Mouse (Mus musculus) liver, postnatal 0 days (tissue): Measurements from ENCODE around the gene Spi1. TPM values are rescaled to one million over a fixed set of nuclear protein-coding genes. Genes with fewer than 3 reads are reported as not detected.

Experiments used
- ATAC-seq: fragments of 200-750 bp; cut with Nextera tagmentation; 2 replicates; pipeline ENCODE4 v1.8.0; 2017; ENCODE audit warnings: mild to moderate bottlenecking, moderate library complexity
- DNase-seq: peaks from one replicate; pipeline ENCODE4 v3.0.0-alpha.2; 2016
- H3K27ac ChIP-seq: fragments of 300-500 bp; sonication (generic); 2 replicates; pipeline ENCODE4 v1.5.1; 2014; ENCODE audit warnings: antibody characterized with exemption, moderate library complexity, mild to moderate bottlenecking, low read depth
- H3K27me3 ChIP-seq: fragments of 300-500 bp; sonication (generic); 2 replicates; pipeline ENCODE4 v1.6.1; 2014; ENCODE audit warnings: low read length, control low read depth, mixed read lengths; ENCODE audit not compliant: insufficient read depth
- H3K36me3 ChIP-seq: fragments of 300-500 bp; sonication (generic); replicated peaks from 2 replicates; pipeline ENCODE4 v1.6.1; 2014; ENCODE audit warnings: mild to moderate bottlenecking, control low read depth, low read length, moderate library complexity, mixed read lengths; ENCODE audit not compliant: insufficient read depth
- H3K4me1 ChIP-seq: fragments of 300-500 bp; sonication (generic); 2 replicates; pipeline ENCODE4 v1.6.1; 2014; ENCODE audit warnings: antibody characterized with exemption, mild to moderate bottlenecking, control low read depth; ENCODE audit not compliant: insufficient read depth
- H3K4me2 ChIP-seq: fragments of 300-500 bp; sonication (generic); 2 replicates; pipeline ENCODE4 v1.6.1; 2014; ENCODE audit warnings: low read depth, mild to moderate bottlenecking, low read length, moderate library complexity, mixed read lengths
- H3K4me3 ChIP-seq: fragments of 300-500 bp; sonication (generic); 2 replicates; pipeline ENCODE4 v1.5.1; 2014; ENCODE audit warnings: low read depth, low read length
- H3K9ac ChIP-seq: fragments of 300-500 bp; sonication (generic); replicated peaks from 2 replicates; pipeline ENCODE4 v1.6.1; 2014; ENCODE audit warnings: mild to moderate bottlenecking, moderate library complexity
- H3K9me3 ChIP-seq: fragments of 300-500 bp; sonication (generic); 2 replicates; pipeline ENCODE4 v1.6.1; 2016; ENCODE audit warnings: mild to moderate bottlenecking, control low read depth, low read length, mixed read lengths
- CTCF ChIP-seq: sonication (generic); IDR thresholded peaks from 2 replicates; pipeline ENCODE4 v1.5.1; 2016; ENCODE audit warnings: antibody characterized with exemption, low read depth
- EP300 ChIP-seq: IDR thresholded peaks from 2 replicates; pipeline ENCODE4 v1.6.1; 2016; ENCODE audit warnings: antibody characterized with exemption, low read depth, mild to moderate bottlenecking
- WGBS: fragments of 180-500 bp; shearing (Covaris S2); extraction: QIAGEN DNeasy Blood & Tissue Kit; methylation state at CpG from one replicate; pipeline ENCODE4 v1.1.7; 2014; ENCODE audit not compliant: insufficient replicate concordance; 5-methylcytosine and 5-hydroxymethylcytosine counted together
- polyA plus RNA-seq: library from polyadenylated mRNA; unstranded; fragments of >200 nt; fragmentation: Nextera tagmentation; extraction: Ambion mirVana; gene quantifications from 2 replicates; pipeline ENCODE4 v1.2.1, GENCODE M21; 2015

Gene Spi1
- polyA plus RNA-seq, 1 experiment from 2014 or later = 31.7 TPM

- H3K36me3 ChIP-seq = no peaks in the 10 kb centered on the region
Measured at GRCm38 (mm10) chr2:91121497-91121896, 39.3 kb downstream of the Spi1 start.

DNA sequence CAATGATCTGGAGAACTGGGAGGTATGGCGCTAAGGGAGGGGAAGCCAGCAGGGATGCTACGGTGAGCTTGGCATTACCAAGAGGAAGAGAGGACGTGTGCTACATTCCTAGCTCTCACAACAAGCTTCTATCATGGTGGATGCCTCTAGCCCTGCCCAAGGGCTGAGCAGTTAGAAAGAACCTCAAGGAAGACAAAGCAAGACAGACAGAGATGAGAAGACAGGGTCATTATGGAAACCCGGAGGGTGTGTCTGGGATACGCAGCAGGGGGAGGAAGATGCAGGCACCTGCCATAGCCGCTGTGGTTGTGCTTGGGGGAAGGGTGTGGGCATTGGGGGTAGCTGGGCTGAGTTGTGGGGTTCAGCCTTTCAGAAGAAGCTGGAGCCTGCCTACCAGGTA is 41.3 kb downstream of the Spi1 start:
- WGBS = 82% methylated on average over 6 of the region's 6 CpGs
- no peak overlapping the region for H3K4me3 ChIP-seq
- TF ChIP-seq EP300 = no peak
- no peak for TF ChIP-seq CTCF

More at GRCm38 (mm10) chr2:91121497-91121896, 39.3 kb downstream of the Spi1 start:
- Histone ChIP-seq H3K4me2 (no peak overlapping the region), H3K27ac (no peak overlapping the region), H3K4me3 (no peak overlapping the region), H3K9ac (no peak overlapping the region), H3K27me3 (no peaks in the 10 kb centered on the region), H3K9me3 (no peaks in the 10 kb centered on the region), H3K4me1 (no peaks in the 10 kb centered on the region)
- 71% methylated on average over 8 of the region's 8 CpGs for WGBS
- ATAC-seq (no peak), DNase-seq (no peak)
- no peak for TF ChIP-seq CTCF
- no peak for TF ChIP-seq EP300

GRCm38 (mm10) chr2:91125101-91125500 is 42.9 kb downstream of the Spi1 start:
- H3K9me3 ChIP-seq = no peaks in the 10 kb centered on the region
- H3K4me2 ChIP-seq = no peak overlapping the region
- H3K27ac ChIP-seq = no peak overlapping the region
- no peak overlapping the region for H3K4me3 ChIP-seq
- H3K4me1 ChIP-seq = no peaks in the 10 kb centered on the region
- no peak overlapping the region for H3K9ac ChIP-seq
- 76% methylated on average over 10 of the region's 10 CpGs for WGBS
- DNase-seq (no peak), ATAC-seq (no peak)
- H3K27me3 ChIP-seq = no peaks in the 10 kb centered on the region
- H3K36me3 ChIP-seq = no peaks in the 10 kb centered on the region
- TF ChIP-seq CTCF (no peak), EP300 (no peak)

More for the DNA sequence above, 41.3 kb downstream of the Spi1 start:
- Histone ChIP-seq H3K27ac (no peak overlapping the region), H3K4me1 (no peaks in the 10 kb centered on the region), H3K4me2 (no peak overlapping the region), H3K9me3 (no peaks in the 10 kb centered on the region), H3K9ac (no peak overlapping the region), H3K36me3 (no peaks in the 10 kb centered on the region), H3K27me3 (no peaks in the 10 kb centered on the region)
- DNase-seq (no peak), ATAC-seq (no peak)

DNA sequence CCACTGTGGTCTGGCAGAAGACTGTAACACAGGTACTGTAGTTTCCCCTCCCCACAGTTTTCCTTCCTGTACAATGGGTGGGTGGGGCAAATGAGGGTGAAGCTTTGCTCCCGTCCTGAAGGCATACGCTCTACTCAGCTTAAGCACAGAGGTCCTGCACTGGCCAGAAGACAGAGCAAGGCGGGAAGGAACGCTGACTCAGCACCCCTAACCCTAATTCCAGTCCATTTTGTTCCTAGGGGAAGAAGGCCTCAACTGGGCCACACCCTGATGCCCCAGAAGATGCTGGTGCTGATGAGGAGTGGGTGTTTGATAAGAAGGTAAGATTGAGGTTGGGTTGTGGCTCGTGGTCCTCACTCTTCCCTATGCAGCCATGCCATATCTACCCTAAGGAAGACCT is 46.6 kb downstream of the Spi1 start:
- WGBS = 82% methylated on average over 5 of the region's 5 CpGs
- no peak overlapping the region for H3K4me3 ChIP-seq
- H3K27ac ChIP-seq = no peak overlapping the region
- TF ChIP-seq CTCF (no peak), EP300 (no peak)
- H3K4me2 ChIP-seq = no peak overlapping the region
- H3K4me1 ChIP-seq = no peaks in the 10 kb centered on the region
- no peak overlapping the region for H3K9ac ChIP-seq
- ATAC-seq (no peak), DNase-seq (no peak)
- H3K36me3 ChIP-seq = no peaks in the 10 kb centered on the region
- no peaks in the 10 kb centered on the region for H3K9me3 ChIP-seq
- H3K27me3 ChIP-seq = no peaks in the 10 kb centered on the region

DNA sequence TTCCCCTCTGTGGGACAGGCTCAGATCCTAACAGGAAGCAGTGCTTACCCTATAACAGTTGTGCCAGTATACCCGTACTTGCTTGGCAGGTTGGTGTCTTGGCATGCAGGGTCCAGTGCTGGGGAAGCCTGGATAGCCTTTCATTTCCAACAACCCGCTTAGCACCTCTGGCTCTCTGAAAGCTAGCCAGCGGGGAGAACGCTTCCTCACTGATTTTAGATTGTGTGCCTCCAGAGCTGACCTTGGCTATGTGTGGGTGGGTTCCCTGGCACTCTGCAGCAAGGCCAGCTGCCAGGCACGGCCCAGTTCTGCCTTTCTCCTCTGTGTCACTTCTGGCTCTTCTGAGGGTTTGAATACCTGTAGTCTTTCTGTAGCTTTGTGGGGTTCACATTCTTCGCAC is 47.9 kb downstream of the Spi1 start:
- Histone ChIP-seq H3K4me1 (no peaks in the 10 kb centered on the region), H3K4me3 (no peak overlapping the region), H3K9me3 (no peaks in the 10 kb centered on the region), H3K27me3 (no peaks in the 10 kb centered on the region), H3K36me3 (no peaks in the 10 kb centered on the region), H3K4me2 (no peak overlapping the region), H3K27ac (no peak overlapping the region), H3K9ac (no peak overlapping the region)
- TF ChIP-seq CTCF (no peak), EP300 (no peak)
- 82% methylated on average over 6 of the region's 6 CpGs for WGBS
- ATAC-seq = no peak
- DNase-seq = no peak

DNA sequence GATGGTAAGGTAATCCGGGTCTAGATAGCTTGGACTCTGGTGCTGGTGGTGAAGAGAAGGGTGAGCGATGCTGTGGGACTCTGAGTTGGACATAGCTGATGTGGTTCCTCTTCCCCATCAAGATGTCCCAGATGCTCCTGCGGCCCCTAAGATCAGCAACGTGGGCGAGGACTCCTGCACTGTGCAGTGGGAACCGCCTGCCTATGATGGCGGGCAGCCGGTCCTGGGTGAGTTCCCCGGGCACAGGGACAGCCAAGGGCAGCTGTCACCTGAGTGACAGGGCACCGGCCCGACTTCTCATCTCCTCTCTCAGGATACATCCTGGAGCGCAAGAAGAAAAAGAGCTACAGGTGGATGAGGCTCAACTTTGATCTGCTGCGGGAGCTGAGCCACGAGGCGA is 49.1 kb downstream of the Spi1 start:
- no peaks in the 10 kb centered on the region for H3K36me3 ChIP-seq
- TF ChIP-seq CTCF = no peak
- no peak for TF ChIP-seq EP300
- WGBS = 86% methylated on average over 15 of the region's 15 CpGs
- no peak overlapping the region for H3K4me3 ChIP-seq
- H3K27me3 ChIP-seq = no peaks in the 10 kb centered on the region
- no peak overlapping the region for H3K27ac ChIP-seq
- H3K4me2 ChIP-seq = no peak overlapping the region
- ATAC-seq (no peak), DNase-seq (no peak)
- no peak overlapping the region for H3K9ac ChIP-seq
- H3K9me3 ChIP-seq = no peaks in the 10 kb centered on the region
- no peaks in the 10 kb centered on the region for H3K4me1 ChIP-seq

DNA sequence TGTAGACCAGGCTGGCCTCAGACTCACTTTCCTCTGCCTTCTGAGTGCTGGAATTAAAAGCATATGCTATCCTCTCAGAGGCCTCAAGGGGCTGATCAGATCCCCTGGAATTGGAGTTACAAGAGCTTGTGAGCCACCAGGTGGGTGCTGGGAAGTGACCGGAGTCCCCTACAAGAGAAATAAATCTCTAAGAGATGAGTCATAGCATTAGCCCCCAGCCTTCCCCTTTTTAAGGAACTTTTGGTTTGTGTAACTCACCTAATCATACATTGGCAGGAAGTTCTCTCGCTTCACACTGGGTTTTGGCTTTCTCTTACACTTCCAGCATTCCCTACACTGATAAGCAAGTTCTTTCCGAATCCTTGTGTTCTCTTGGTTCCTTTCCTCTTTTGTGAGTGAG is 49.8 kb downstream of the Spi1 start:
- Histone ChIP-seq H3K27me3 (no peaks in the 10 kb centered on the region), H3K9ac (no peak overlapping the region), H3K4me3 (no peak overlapping the region), H3K4me2 (no peak overlapping the region), H3K4me1 (no peaks in the 10 kb centered on the region), H3K9me3 (no peaks in the 10 kb centered on the region), H3K27ac (no peak overlapping the region), H3K36me3 (no peaks in the 10 kb centered on the region)
- ATAC-seq = no peak
- TF ChIP-seq EP300 (no peak), CTCF (no peak)
- WGBS = 39% methylated on average over 3 of the region's 3 CpGs
- DNase-seq = no peak
